Mouse (Mus musculus): ENCODE measurements around the gene Zmynd8. TPM values are rescaled to one million over a fixed set of nuclear protein-coding genes. Genes with fewer than 3 reads are reported as not detected.

The Zmynd8 gene
- polyA plus RNA-seq, 1 experiment, result 75.2 TPM

GRCm38 (mm10) chr2:165881585-165882431 lies 17.0 kb downstream of the Zmynd8 start:
- H3K4me3 ChIP-seq (replicated peaks; ENCODE audit: control insufficient read depth, low read depth, low read length), result peak overlapping the region; percentile 8
- 27% methylated on average over 12 of the region's 13 CpGs for WGBS
- H3K4me1 ChIP-seq (ENCODE audit: control insufficient read depth, insufficient read depth, low read length), result peaks cover 9% of the 10 kb centered on the region
- no peak for TF ChIP-seq CTCF (IDR thresholded peaks at IDR 0.05; ENCODE audit: control insufficient read depth, insufficient read depth, low read length)
- no peak for TF ChIP-seq POLR2A (IDR thresholded peaks at IDR 0.05; ENCODE audit: borderline replicate concordance, control insufficient read depth, low read depth, low read length)
- H3K27ac ChIP-seq (ENCODE audit: control insufficient read depth, insufficient read depth, low read depth, low read length, poor library complexity), result peak overlapping the region; percentile 79

DNA sequence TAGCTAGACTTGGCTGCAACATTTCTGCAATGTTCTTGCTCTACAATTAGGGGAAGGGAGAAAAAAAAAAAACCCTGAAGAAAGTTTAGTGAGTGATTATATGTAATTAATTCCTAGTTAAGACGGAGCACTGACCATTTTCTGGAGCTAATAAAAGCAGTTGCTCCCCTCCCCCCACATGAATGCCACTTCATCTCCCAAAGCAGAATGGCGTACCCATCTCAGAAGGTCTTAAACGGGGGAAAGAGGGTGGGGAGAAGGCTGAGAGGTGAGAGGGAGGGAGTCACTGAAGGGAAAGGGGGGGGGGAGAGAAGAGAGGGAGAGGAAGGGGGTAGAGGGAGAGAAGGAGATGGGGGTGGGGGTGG lies 17.6 kb downstream of the Zmynd8 start:
- no peak for TF ChIP-seq CTCF (IDR thresholded peaks at IDR 0.05; ENCODE audit: control insufficient read depth, insufficient read depth, low read length)
- no peak for TF ChIP-seq POLR2A (IDR thresholded peaks at IDR 0.05; ENCODE audit: borderline replicate concordance, control insufficient read depth, low read depth, low read length)
- Histone ChIP-seq H3K4me3 (replicated peaks; ENCODE audit: control insufficient read depth, low read depth, low read length) (no peak overlapping the region), H3K4me1 (ENCODE audit: control insufficient read depth, insufficient read depth, low read length) (peaks cover 8% of the 10 kb centered on the region), H3K27ac (ENCODE audit: control insufficient read depth, insufficient read depth, low read depth, low read length, poor library complexity) (no peak overlapping the region)
- WGBS, result 43% methylated on average over 3 of the region's 3 CpGs

DNA sequence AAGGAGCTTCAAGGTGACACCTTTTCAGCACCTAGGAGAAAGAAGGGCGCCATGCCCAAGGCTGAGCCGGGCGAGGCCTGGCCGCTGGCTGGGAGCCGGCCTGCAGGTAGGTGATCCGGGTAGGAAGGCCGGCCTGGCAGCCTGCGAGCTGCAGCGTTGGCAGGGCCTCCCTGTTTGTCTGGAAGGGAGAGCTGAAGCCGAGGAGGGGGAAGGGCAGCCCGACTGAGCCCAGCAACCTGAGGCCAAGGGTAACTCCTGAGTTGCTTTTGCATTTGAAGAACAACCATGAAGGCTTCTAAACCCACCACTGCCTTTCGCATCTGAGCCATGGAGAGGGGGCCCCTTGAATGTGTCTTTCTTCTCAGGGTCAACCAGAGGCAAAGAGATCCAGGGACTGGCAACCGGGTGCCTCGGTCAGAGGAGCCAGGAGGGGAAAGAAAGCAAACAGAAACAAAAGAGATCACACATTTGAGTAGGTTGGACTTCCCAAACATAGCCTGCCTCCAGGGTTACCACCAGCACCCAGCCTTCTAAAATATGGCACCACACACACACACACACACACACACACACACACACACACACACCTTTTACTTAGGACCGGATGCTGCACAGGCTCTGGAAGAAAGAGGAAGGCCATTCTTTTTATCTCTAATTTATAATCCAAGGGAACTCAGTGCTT lies 18.2 kb downstream of the Zmynd8 start:
- 70% methylated on average over 15 of the region's 15 CpGs for WGBS
- Histone ChIP-seq H3K4me3 (replicated peaks; ENCODE audit: control insufficient read depth, low read depth, low read length) (no peak overlapping the region), H3K4me1 (ENCODE audit: control insufficient read depth, insufficient read depth, low read length) (peaks cover 7% of the 10 kb centered on the region), H3K27ac (ENCODE audit: control insufficient read depth, insufficient read depth, low read depth, low read length, poor library complexity) (no peak overlapping the region)
- TF ChIP-seq POLR2A (IDR thresholded peaks at IDR 0.05; ENCODE audit: borderline replicate concordance, control insufficient read depth, low read depth, low read length), result no peak

DNA sequence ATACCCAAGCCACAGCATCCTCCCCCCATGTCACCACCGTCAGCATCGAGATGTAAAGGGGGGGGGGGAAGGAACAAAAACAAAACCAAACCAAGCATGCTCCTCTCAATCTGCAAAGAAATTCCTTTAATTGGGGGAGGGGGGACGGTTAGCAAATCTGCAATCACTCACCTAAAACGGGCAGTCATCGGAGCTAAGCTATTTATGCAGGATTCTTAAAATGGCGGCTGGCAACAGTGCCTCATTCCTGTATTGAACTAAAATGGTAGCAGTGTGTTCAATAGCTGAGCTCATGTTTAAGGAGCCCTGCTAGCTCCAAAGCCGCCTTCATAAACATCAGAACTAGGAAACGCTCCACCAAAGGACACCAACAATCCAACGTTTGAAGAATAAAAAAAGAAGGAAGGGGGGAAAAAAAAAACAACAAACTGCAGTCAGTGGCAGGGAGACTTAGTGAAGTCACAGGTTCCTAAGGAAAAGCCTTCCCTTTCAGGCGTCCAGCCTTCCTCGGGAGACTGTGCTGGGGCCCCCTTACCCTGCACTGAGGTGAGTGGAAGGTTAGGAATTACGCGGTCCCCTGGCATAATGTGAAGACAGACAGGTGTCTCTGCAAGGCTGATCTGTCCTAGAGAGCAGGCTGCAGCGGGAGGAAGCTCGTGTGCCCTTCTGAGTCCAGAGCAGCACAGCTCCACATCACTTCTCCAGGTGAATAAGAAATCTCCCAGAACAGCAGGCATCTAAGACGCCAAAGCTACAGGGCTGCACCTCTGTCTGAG lies 19.2 kb downstream of the Zmynd8 start:
- H3K4me1 ChIP-seq (ENCODE audit: control insufficient read depth, insufficient read depth, low read length), result peaks cover 6% of the 10 kb centered on the region; the same call in 1 of the 2 replicates
- no peak overlapping the region for H3K27ac ChIP-seq (ENCODE audit: control insufficient read depth, insufficient read depth, low read depth, low read length, poor library complexity)
- no peak for TF ChIP-seq CTCF (IDR thresholded peaks at IDR 0.05; ENCODE audit: control insufficient read depth, insufficient read depth, low read length)
- TF ChIP-seq POLR2A (IDR thresholded peaks at IDR 0.05; ENCODE audit: borderline replicate concordance, control insufficient read depth, low read depth, low read length), result no peak
- no peak overlapping the region for H3K4me3 ChIP-seq (replicated peaks; ENCODE audit: control insufficient read depth, low read depth, low read length)
- WGBS, result 65% methylated on average over 16 of the region's 16 CpGs

DNA sequence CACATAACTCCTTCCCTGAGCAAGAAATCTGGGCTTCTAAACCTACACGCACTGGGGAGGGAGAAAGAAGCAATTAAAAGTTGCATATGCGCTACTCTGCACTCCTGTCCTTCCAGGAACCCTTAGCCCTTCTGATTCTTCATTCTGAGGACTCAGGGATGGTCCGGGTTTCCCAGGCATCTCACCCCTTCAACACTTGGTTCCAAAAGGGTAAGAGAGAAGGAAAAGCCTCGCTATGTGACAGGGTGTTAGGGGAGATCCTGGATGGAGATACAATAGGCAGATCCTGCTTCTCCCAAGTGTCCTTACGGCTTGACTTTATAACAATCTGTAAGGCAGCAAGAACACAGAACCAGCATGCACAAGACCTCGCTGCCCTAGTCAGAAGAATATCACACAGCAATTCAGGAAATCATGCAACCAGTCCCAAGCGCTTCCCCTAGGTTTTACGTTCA lies 19.9 kb downstream of the Zmynd8 start:
- H3K4me1 ChIP-seq (ENCODE audit: control insufficient read depth, insufficient read depth, low read length), result peaks cover 8% of the 10 kb centered on the region; the same call in 1 of the 2 replicates
- WGBS, result 71% methylated on average over 8 of the region's 8 CpGs
- H3K4me3 ChIP-seq (replicated peaks; ENCODE audit: control insufficient read depth, low read depth, low read length), result no peak overlapping the region
- TF ChIP-seq CTCF (IDR thresholded peaks at IDR 0.05; ENCODE audit: control insufficient read depth, insufficient read depth, low read length) (no peak), POLR2A (IDR thresholded peaks at IDR 0.05; ENCODE audit: borderline replicate concordance, control insufficient read depth, low read depth, low read length) (no peak)
- no peak overlapping the region for H3K27ac ChIP-seq (ENCODE audit: control insufficient read depth, insufficient read depth, low read depth, low read length, poor library complexity)

DNA sequence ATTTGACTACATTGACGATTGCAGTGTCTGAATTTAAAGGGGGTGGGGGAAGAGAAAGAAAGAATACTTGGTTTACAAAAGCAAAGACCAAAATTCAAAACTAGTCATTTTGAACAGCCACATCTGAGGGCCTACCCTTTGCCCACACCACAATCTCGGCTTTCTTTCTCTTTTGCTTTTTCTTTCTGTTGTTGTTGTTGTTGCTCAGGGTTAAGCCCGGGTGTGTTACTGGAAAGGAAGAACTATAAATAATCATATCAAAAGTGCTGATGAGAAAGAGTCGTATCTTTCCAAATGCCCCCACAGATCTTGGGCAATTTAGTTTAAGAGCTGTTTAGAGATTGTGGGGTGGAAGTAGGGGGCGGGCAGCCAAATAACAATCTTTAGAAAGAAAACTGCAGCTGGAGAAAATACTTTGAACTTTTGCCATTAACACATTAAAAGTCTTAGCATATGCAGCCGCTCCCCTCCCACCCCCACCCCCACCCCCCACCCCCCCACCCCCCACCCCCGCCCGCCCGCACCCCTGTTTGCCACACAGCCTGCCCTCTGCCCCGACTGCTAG lies 20.7 kb downstream of the Zmynd8 start:
- H3K4me1 ChIP-seq (ENCODE audit: control insufficient read depth, insufficient read depth, low read length), result peaks cover 8% of the 10 kb centered on the region; the same call in 1 of the 2 replicates
- TF ChIP-seq POLR2A (IDR thresholded peaks at IDR 0.05; ENCODE audit: borderline replicate concordance, control insufficient read depth, low read depth, low read length) (no peak), CTCF (IDR thresholded peaks at IDR 0.05; ENCODE audit: control insufficient read depth, insufficient read depth, low read length) (no peak)
- H3K27ac ChIP-seq (ENCODE audit: control insufficient read depth, insufficient read depth, low read depth, low read length, poor library complexity), result no peak overlapping the region
- WGBS, result 46% methylated on average over 10 of the region's 10 CpGs
- no peak overlapping the region for H3K4me3 ChIP-seq (replicated peaks; ENCODE audit: control insufficient read depth, low read depth, low read length)

GRCm38 (mm10) chr2:165877180-165877579 lies 21.6 kb downstream of the Zmynd8 start:
- Histone ChIP-seq H3K4me1 (ENCODE audit: control insufficient read depth, insufficient read depth, low read length) (peaks cover 5% of the 10 kb centered on the region; the same call in 1 of the 2 replicates), H3K4me3 (replicated peaks; ENCODE audit: control insufficient read depth, low read depth, low read length) (no peak overlapping the region), H3K27ac (ENCODE audit: control insufficient read depth, insufficient read depth, low read depth, low read length, poor library complexity) (no peak overlapping the region)
- WGBS, result 91% methylated on average over 4 of the region's 4 CpGs
- TF ChIP-seq POLR2A (IDR thresholded peaks at IDR 0.05; ENCODE audit: borderline replicate concordance, control insufficient read depth, low read depth, low read length), result no peak
- no peak for TF ChIP-seq CTCF (IDR thresholded peaks at IDR 0.05; ENCODE audit: control insufficient read depth, insufficient read depth, low read length)

Measured in bone marrow, adult 2 months (tissue).